Mouse (Mus musculus) myocyte (in vitro differentiated cells): ENCODE measurements around the gene Rbm34.

Experiments
- CEBPB ChIP-seq: IDR thresholded peaks from 2 replicates; pipeline ENCODE4 v1.6.1; 2011; ENCODE audit warnings: mild to moderate bottlenecking, moderate library complexity; ENCODE audit not compliant: poor library complexity, insufficient read depth, severe bottlenecking
- MAX ChIP-seq: IDR thresholded peaks from one replicate; pipeline ENCODE4 v1.6.1; 2011; ENCODE audit warnings: low read depth, mild to moderate bottlenecking, control low read depth
- MYOD1 ChIP-seq, 3 experiments: IDR thresholded peaks; one replicate each; pipeline ENCODE4 v1.6.1; 2011; ENCODE audit warnings: control low read depth in 2 of 3, low read depth in 2 of 3, mild to moderate bottlenecking in 2 of 3, moderate library complexity in 1 of 3; ENCODE audit not compliant: insufficient read length in 2 of 3, control insufficient read depth in 1 of 3
- MYOG ChIP-seq, 3 experiments: IDR thresholded peaks; one replicate each; pipeline ENCODE4 v1.6.1; 2011; ENCODE audit warnings: control low read depth in 2 of 3, low read depth in 2 of 3, mild to moderate bottlenecking in 2 of 3; ENCODE audit not compliant: insufficient read length in 2 of 3, control insufficient read depth in 1 of 3, insufficient read depth in 1 of 3
- POLR2A ChIP-seq: IDR thresholded peaks from one replicate; pipeline ENCODE4 v1.6.1; 2011; ENCODE audit warnings: low read depth, mild to moderate bottlenecking, control low read depth, moderate library complexity; ENCODE audit not compliant: insufficient read length
- POLR2AphosphoS2 ChIP-seq: IDR thresholded peaks from one replicate; pipeline ENCODE4 v1.6.1; 2011; ENCODE audit warnings: low read depth, control low read depth; ENCODE audit not compliant: insufficient read length
- REST ChIP-seq: IDR thresholded peaks from one replicate; pipeline ENCODE4 v1.6.1; 2011; ENCODE audit warnings: mild to moderate bottlenecking, control low read depth, moderate library complexity; ENCODE audit not compliant: insufficient read depth, insufficient read length
- TCF12 ChIP-seq: IDR thresholded peaks from one replicate; pipeline ENCODE4 v1.6.1; 2011; ENCODE audit warnings: mild to moderate bottlenecking, control low read depth; ENCODE audit not compliant: poor library complexity, insufficient read depth, severe bottlenecking
- TCF3 ChIP-seq: IDR thresholded peaks from one replicate; pipeline ENCODE4 v1.6.1; 2011; ENCODE audit warnings: low read depth, control low read depth; ENCODE audit not compliant: insufficient read length
- USF1 ChIP-seq: IDR thresholded peaks from one replicate; pipeline ENCODE4 v1.6.1; 2011; ENCODE audit warnings: low read depth, mild to moderate bottlenecking, control low read depth, moderate library complexity

DNA sequence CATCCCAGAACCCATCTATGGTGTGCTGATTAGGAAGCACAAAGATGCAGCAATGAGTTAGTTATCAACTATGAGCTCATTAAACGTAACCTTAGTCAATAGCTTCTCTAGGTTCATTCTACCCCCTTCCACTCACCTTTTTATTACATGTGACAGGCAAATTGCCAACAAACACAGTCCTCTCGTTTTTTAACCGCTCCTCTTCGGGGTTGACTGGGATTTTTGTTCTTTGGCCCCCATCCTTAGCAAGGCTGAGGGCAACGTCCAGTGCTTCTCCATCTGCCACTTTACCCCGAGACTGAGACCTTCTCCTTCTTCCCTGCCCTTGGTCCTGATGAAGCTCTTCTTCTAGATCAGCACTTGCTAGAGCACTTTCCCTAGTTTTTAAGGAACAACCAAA lies 5.6 kb downstream of the Rbm34 start:
- TF ChIP-seq MYOD1 (IDR thresholded peaks at IDR 0.05; ENCODE audit: control insufficient read depth in 1 of 3, insufficient read length in 2 of 3, low read depth in 2 of 3): no peak
- no peak for TF ChIP-seq POLR2AphosphoS2
- TF ChIP-seq POLR2A: no peak
- TF ChIP-seq MYOG (IDR thresholded peaks at IDR 0.05; ENCODE audit: control insufficient read depth in 1 of 3, insufficient read depth in 1 of 3, insufficient read length in 2 of 3, low read depth in 2 of 3): no peak
- TF ChIP-seq CEBPB: no peak
- no peak for TF ChIP-seq TCF12
- no peak for TF ChIP-seq TCF3
- TF ChIP-seq MAX: no peak
- no peak for TF ChIP-seq USF1
- no peak for TF ChIP-seq REST
